Mouse (Mus musculus) frontal cortex, postnatal 10 days (tissue): ENCODE results near the gene Tas2r140.

Experiments
- DNase-seq, 2 experiments: peaks; one replicate each; pipeline ENCODE4 v3.0.0; 2022; ENCODE audit warnings: low spot score in 2 of 2, mixed read lengths in 1 of 2

Gene Tas2r140

GRCm38 (mm10) chr6:133055716-133056115, at the start of gene Tas2r140:
TSS of gene Tas2r140 (minus strand) at chr6:133055816.
- DNase-seq: no peak

GRCm38 (mm10) chr6:133104609-133104921, 48.9 kb upstream of the Tas2r140 start, which contains the start of gene Smim10l1:
TSS of gene Smim10l1 (plus strand) at chr6:133104909.
- DNase-seq: no peak

- DNase-seq: no peak
Measured at GRCm38 (mm10) chr6:133102430-133102829, 46.8 kb upstream of the Tas2r140 start.

- DNase-seq: no peak
Measured at GRCm38 (mm10) chr6:133092226-133092625, 36.6 kb upstream of the Tas2r140 start.

GRCm38 (mm10) chr6:133037001-133037400, 18.6 kb downstream of the Tas2r140 start, which contains the start of gene Tas2r103:
TSS of gene Tas2r103 (minus strand) at chr6:133037101.
- no peak for DNase-seq
